Mouse (Mus musculus) hindbrain, embryonic 12.5 days (tissue): ENCODE measurements around the gene Slc22a2. TPM values are rescaled to one million over a fixed set of nuclear protein-coding genes. Genes with fewer than 3 reads are reported as not detected.
"Not testable (repeated sequence)": the region's sequence is repeated elsewhere in the genome, so short reads cannot be mapped to it uniquely, and the experiment has no call there.

Experiments
- ATAC-seq: fragments of 200-750 bp; cut with Nextera tagmentation; 2 replicates; pipeline ENCODE4 v1.8.0; 2017; ENCODE audit warnings: moderate TSS enrichment; ENCODE audit not compliant: low FRiP score
- H3K27ac ChIP-seq: fragments of 300-500 bp; sonication (generic); 2 replicates; pipeline ENCODE4 v1.5.1; 2016; ENCODE audit warnings: mild to moderate bottlenecking
- H3K27me3 ChIP-seq: fragments of 300-500 bp; sonication (generic); 2 replicates; pipeline ENCODE4 v1.6.1; 2016; ENCODE audit warnings: mild to moderate bottlenecking
- H3K36me3 ChIP-seq: fragments of 300-500 bp; sonication (generic); 2 replicates; pipeline ENCODE4 v1.6.1; 2016; ENCODE audit warnings: mild to moderate bottlenecking
- H3K4me1 ChIP-seq: fragments of 300-500 bp; sonication (generic); 2 replicates; pipeline ENCODE4 v1.6.1; 2016
- H3K4me2 ChIP-seq: fragments of 300-500 bp; sonication (generic); replicated peaks from 2 replicates; pipeline ENCODE4 v1.6.1; 2016; ENCODE audit warnings: mild to moderate bottlenecking
- H3K4me3 ChIP-seq: fragments of 300-500 bp; sonication (generic); 2 replicates; pipeline ENCODE4 v1.5.1; 2016; ENCODE audit warnings: mild to moderate bottlenecking
- H3K9ac ChIP-seq: fragments of 300-500 bp; sonication (generic); 2 replicates; pipeline ENCODE4 v1.6.1; 2016; ENCODE audit warnings: mild to moderate bottlenecking, moderate library complexity
- H3K9me3 ChIP-seq: fragments of 300-500 bp; sonication (generic); replicated peaks from 2 replicates; pipeline ENCODE4 v1.6.1; 2016; ENCODE audit warnings: mild to moderate bottlenecking
- WGBS: fragments of 180-500 bp; shearing (Covaris S2); methylation state at CpG from one replicate; pipeline ENCODE4 v1.1.7; 2016; 5-methylcytosine and 5-hydroxymethylcytosine counted together
- polyA plus RNA-seq: library from polyadenylated mRNA; unstranded; fragments of >200 nt; fragmentation: Nextera tagmentation; extraction: Ambion mirVana; gene quantifications from 2 replicates; pipeline ENCODE4 v1.2.1, GENCODE M21; 2016

The Slc22a2 gene
- polyA plus RNA-seq: 0.13 TPM in 1 of 2 replicates, not detected in the other

GRCm38 (mm10) chr17:12583991-12584390 lies at the start of gene Slc22a2:
Gene Slc22a2, plus strand, starts transcription at chr17:12584132.
- Histone ChIP-seq H3K9ac (no peak within 1 kb of the TSS), H3K4me3 (no peak within 1 kb of the TSS), H3K4me1 (peaks cover 4% of the 10 kb centered on the region; the same call in 1 of the 2 replicates), H3K27ac (no peak within 1 kb of the TSS), H3K9me3 (no peaks in the 10 kb centered on the region), H3K27me3 (0 out of 2 replicates have a peak, but pooled peaks cover 3% of the 10 kb centered on the region), H3K36me3 (no peaks in the 10 kb centered on the region), H3K4me2 (no peak within 1 kb of the TSS)
- 72% methylated on average over 10 of the region's 10 CpGs for WGBS
- no peak for ATAC-seq

GRCm38 (mm10) chr17:12534353-12535145 lies 49.4 kb upstream of the Slc22a2 start:
- no peaks in the 10 kb centered on the region for H3K9me3 ChIP-seq
- H3K27me3 ChIP-seq: no peaks in the 10 kb centered on the region
- H3K36me3 ChIP-seq: no peaks in the 10 kb centered on the region
- 67% methylated on average over 13 of the region's 13 CpGs for whole genome bisulfite sequencing
- no peak for ATAC-seq
- H3K9ac ChIP-seq: no peak overlapping the region
- no peaks in the 10 kb centered on the region for H3K4me1 ChIP-seq
- H3K4me2 ChIP-seq: no peak overlapping the region
- H3K4me3 ChIP-seq: no peak overlapping the region
- no peak overlapping the region for H3K27ac ChIP-seq

GRCm38 (mm10) chr17:12562215-12562614 lies 21.7 kb upstream of the Slc22a2 start:
- Histone ChIP-seq H3K9ac (no peak overlapping the region), H3K27me3 (no peaks in the 10 kb centered on the region), H3K4me2 (no peak overlapping the region), H3K36me3 (no peaks in the 10 kb centered on the region), H3K27ac (no peak overlapping the region), H3K4me3 (no peak overlapping the region), H3K4me1 (no peaks in the 10 kb centered on the region), H3K9me3 (peaks cover 11% of the 10 kb centered on the region)
- ATAC-seq: no peak
- WGBS: 88% methylated on average over 4 of the region's 4 CpGs

GRCm38 (mm10) chr17:12564481-12565000 lies 19.4 kb upstream of the Slc22a2 start:
- not testable (repeated sequence) for H3K27ac ChIP-seq, H3K9ac ChIP-seq, H3K4me1 ChIP-seq, H3K36me3 ChIP-seq, H3K27me3 ChIP-seq, H3K4me3 ChIP-seq, H3K9me3 ChIP-seq, H3K4me2 ChIP-seq, ATAC-seq
- 82% methylated on average over 6 of the region's 6 CpGs for whole genome bisulfite sequencing

GRCm38 (mm10) chr17:12565443-12565842 lies 18.5 kb upstream of the Slc22a2 start:
- Histone ChIP-seq H3K4me3 (no peak overlapping the region), H3K36me3 (no peaks in the 10 kb centered on the region), H3K27me3 (no peaks in the 10 kb centered on the region), H3K9ac (no peak overlapping the region), H3K4me2 (no peak overlapping the region), H3K4me1 (no peaks in the 10 kb centered on the region), H3K27ac (no peak overlapping the region), H3K9me3 (no peaks in the 10 kb centered on the region)
- no peak for ATAC-seq
- 92% methylated on average over 6 of the region's 6 CpGs for WGBS

GRCm38 (mm10) chr17:12571316-12571715 lies 12.6 kb upstream of the Slc22a2 start:
- Histone ChIP-seq H3K27me3 (no peaks in the 10 kb centered on the region), H3K4me2 (no peak overlapping the region), H3K36me3 (no peaks in the 10 kb centered on the region), H3K9ac (no peak overlapping the region), H3K4me1 (no peaks in the 10 kb centered on the region), H3K9me3 (no peaks in the 10 kb centered on the region), H3K27ac (no peak overlapping the region), H3K4me3 (no peak overlapping the region)
- ATAC-seq: no peak
- 86% methylated on average over 6 of the region's 6 CpGs for WGBS

GRCm38 (mm10) chr17:12571924-12572463 lies 11.9 kb upstream of the Slc22a2 start:
- Histone ChIP-seq H3K9me3 (no peaks in the 10 kb centered on the region), H3K36me3 (no peaks in the 10 kb centered on the region), H3K4me1 (no peaks in the 10 kb centered on the region), H3K4me2 (no peak overlapping the region), H3K27me3 (no peaks in the 10 kb centered on the region), H3K4me3 (no peak overlapping the region), H3K27ac (no peak overlapping the region), H3K9ac (no peak overlapping the region)
- no peak for ATAC-seq
- 77% methylated on average over 9 of the region's 9 CpGs for WGBS

- 79% methylated on average over 6 of the region's 6 CpGs for WGBS
- Histone ChIP-seq H3K4me2 (no peak overlapping the region), H3K9ac (no peak overlapping the region), H3K27ac (no peak overlapping the region), H3K4me3 (no peak overlapping the region), H3K27me3 (no peaks in the 10 kb centered on the region), H3K4me1 (no peaks in the 10 kb centered on the region), H3K9me3 (no peaks in the 10 kb centered on the region), H3K36me3 (no peaks in the 10 kb centered on the region)
- no peak for ATAC-seq
Observed at GRCm38 (mm10) chr17:12575391-12575790, 8.5 kb upstream of the Slc22a2 start.

GRCm38 (mm10) chr17:12577096-12577495 lies 6.8 kb upstream of the Slc22a2 start:
- no peak overlapping the region for H3K4me3 ChIP-seq
- no peaks in the 10 kb centered on the region for H3K27me3 ChIP-seq
- no peaks in the 10 kb centered on the region for H3K36me3 ChIP-seq
- H3K4me1 ChIP-seq: no peaks in the 10 kb centered on the region
- no peak overlapping the region for H3K27ac ChIP-seq
- WGBS: 89% methylated on average over 7 of the region's 7 CpGs
- ATAC-seq: no peak
- H3K9ac ChIP-seq: no peak overlapping the region
- H3K4me2 ChIP-seq: no peak overlapping the region
- no peaks in the 10 kb centered on the region for H3K9me3 ChIP-seq

- H3K4me3 ChIP-seq: no peak overlapping the region
- H3K9me3 ChIP-seq: no peaks in the 10 kb centered on the region
- 90% methylated on average over 2 of the region's 2 CpGs for WGBS
- 0 out of 2 replicates have a peak, but pooled peaks cover 3% of the 10 kb centered on the region for H3K27me3 ChIP-seq
- H3K27ac ChIP-seq: no peak overlapping the region
- H3K36me3 ChIP-seq: no peaks in the 10 kb centered on the region
- peaks cover 4% of the 10 kb centered on the region; the same call in 1 of the 2 replicates for H3K4me1 ChIP-seq
- ATAC-seq: no peak
- H3K4me2 ChIP-seq: no peak overlapping the region
- H3K9ac ChIP-seq: no peak overlapping the region
Observed at GRCm38 (mm10) chr17:12585366-12585765, 1.4 kb downstream of the Slc22a2 start.

- no peaks in the 10 kb centered on the region for H3K36me3 ChIP-seq
Observed at GRCm38 (mm10) chr17:12586966-12587365, 3.0 kb downstream of the Slc22a2 start.

GRCm38 (mm10) chr17:12588801-12589247 lies 4.9 kb downstream of the Slc22a2 start:
- 0 out of 2 replicates have a peak, but pooled peaks cover 3% of the 10 kb centered on the region for H3K27me3 ChIP-seq
- ATAC-seq: no peak
- no peaks in the 10 kb centered on the region for H3K36me3 ChIP-seq
- H3K27ac ChIP-seq: no peak overlapping the region
- no peak overlapping the region for H3K4me3 ChIP-seq
- no peak overlapping the region for H3K4me2 ChIP-seq
- H3K4me1 ChIP-seq: peaks cover 4% of the 10 kb centered on the region; the same call in 1 of the 2 replicates
- no peak overlapping the region for H3K9ac ChIP-seq
- 57% methylated on average over 9 of the region's 9 CpGs for WGBS
- H3K9me3 ChIP-seq: no peaks in the 10 kb centered on the region

More at GRCm38 (mm10) chr17:12586966-12587365, 3.0 kb downstream of the Slc22a2 start:
- 79% methylated on average over 11 of the region's 11 CpGs for WGBS
- no peaks in the 10 kb centered on the region for H3K9me3 ChIP-seq
- 0 out of 2 replicates have a peak, but pooled peaks cover 3% of the 10 kb centered on the region for H3K27me3 ChIP-seq
- no peak overlapping the region for H3K4me2 ChIP-seq
- H3K9ac ChIP-seq: no peak overlapping the region
- ATAC-seq: no peak
- no peak overlapping the region for H3K4me3 ChIP-seq
- no peak overlapping the region for H3K27ac ChIP-seq
- H3K4me1 ChIP-seq: peaks cover 4% of the 10 kb centered on the region; the same call in 1 of the 2 replicates
